Mouse (Mus musculus) MEL (cell line): ENCODE data around the gene Spaca5. TPM values are rescaled to one million over a fixed set of nuclear protein-coding genes. Genes with fewer than 3 reads are reported as not detected.

Experiments
- DNase-seq: peaks from one replicate; pipeline ENCODE4 v3.0.0; 2011; ENCODE audit warnings: low read depth, low spot score
- H3K27ac ChIP-seq: 2 replicates; pipeline ENCODE4 v1.5.1; 2012; ENCODE audit warnings: low read depth, mild to moderate bottlenecking, control low read depth, low read length, moderate library complexity; ENCODE audit not compliant: control insufficient read depth
- H3K27me3 ChIP-seq, 2 experiments: fragments of 150-350 bp in 1 of 2; sonication (generic) in 1 of 2; 2 replicates each; pipeline ENCODE4 v1.6.1; 2012; ENCODE audit warnings: low read length in 2 of 2, mild to moderate bottlenecking in 2 of 2, improper control_type of control experiment in 1 of 2, moderate library complexity in 1 of 2; ENCODE audit not compliant: insufficient read depth in 2 of 2, control insufficient read depth in 1 of 2
- H3K36me3 ChIP-seq, 2 experiments: 2 replicates each; pipeline ENCODE4 v1.6.1; 2012 to 2014; ENCODE audit warnings: low read length in 2 of 2, improper control_type of control experiment in 1 of 2, inconsistent platforms in 1 of 2, mild to moderate bottlenecking in 1 of 2; ENCODE audit not compliant: insufficient read depth in 2 of 2, control insufficient read depth in 1 of 2
- H3K4me1 ChIP-seq, 2 experiments: fragments of 150-350 bp in 1 of 2; sonication (generic) in 1 of 2; 2 replicates each; pipeline ENCODE4 v1.6.1; 2012; ENCODE audit warnings: low read length in 2 of 2, improper control_type of control experiment in 1 of 2, mild to moderate bottlenecking in 1 of 2; ENCODE audit not compliant: insufficient read depth in 2 of 2, control insufficient read depth in 1 of 2
- H3K4me3 ChIP-seq, 2 experiments: fragments of 150-350 bp in 1 of 2; sonication (generic) in 1 of 2; 2 replicates each; pipeline ENCODE4 v1.5.1; 2012; ENCODE audit warnings: low read depth in 2 of 2, low read length in 2 of 2, mild to moderate bottlenecking in 2 of 2, moderate library complexity in 2 of 2, control low read depth in 1 of 2, improper control_type of control experiment in 1 of 2; ENCODE audit not compliant: control insufficient read depth in 1 of 2, insufficient read depth in 1 of 2
- H3K79me2 ChIP-seq: 2 replicates; pipeline ENCODE4 v1.6.1; 2012; ENCODE audit warnings: mild to moderate bottlenecking, low read length, moderate library complexity; ENCODE audit not compliant: control insufficient read depth, poor library complexity, insufficient read depth
- H3K9ac ChIP-seq: 2 replicates; pipeline ENCODE4 v1.6.1; 2012; ENCODE audit warnings: low read depth, mild to moderate bottlenecking, control low read depth, low read length, moderate library complexity; ENCODE audit not compliant: control insufficient read depth, poor library complexity, severe bottlenecking
- H3K9me3 ChIP-seq: fragments of 150-350 bp; sonication (generic); replicated peaks from 2 replicates; pipeline ENCODE4 v1.6.1; 2012; ENCODE audit warnings: mild to moderate bottlenecking, low read length, improper control_type of control experiment, moderate library complexity; ENCODE audit not compliant: insufficient read depth
- CHD1 ChIP-seq: IDR thresholded peaks from 2 replicates; pipeline ENCODE4 v1.6.1; 2012; ENCODE audit warnings: low read depth, mild to moderate bottlenecking, inconsistent platforms, low read length, improper control_type of control experiment
- CTCF ChIP-seq, 3 experiments: IDR thresholded peaks in 2 of 3; conservative IDR thresholded peaks in 1 of 3; 2 replicates each; pipeline ENCODE4 v1.5.1; 2011 to 2012; ENCODE audit warnings: low read length in 3 of 3, low read depth in 2 of 3, mild to moderate bottlenecking in 2 of 3, improper control_type of control experiment in 1 of 3, inconsistent platforms in 1 of 3, mixed read lengths in 1 of 3, moderate library complexity in 1 of 3; ENCODE audit not compliant: control insufficient read depth in 1 of 3, insufficient read depth in 1 of 3, poor library complexity in 1 of 3, severe bottlenecking in 1 of 3
- ELF1 ChIP-seq: IDR thresholded peaks from 2 replicates; pipeline ENCODE4 v1.6.1; 2014; ENCODE audit warnings: low read depth, mild to moderate bottlenecking, inconsistent platforms, low read length, improper control_type of control experiment, moderate library complexity
- JUND ChIP-seq: IDR thresholded peaks from 2 replicates; pipeline ENCODE4 v1.6.1; 2011; ENCODE audit warnings: low read depth, mild to moderate bottlenecking, improper control_type of control experiment, low read length
- KAT2A ChIP-seq: conservative IDR thresholded peaks from 2 replicates; pipeline ENCODE4 v1.6.1; 2012; ENCODE audit warnings: low read depth, low read length, improper control_type of control experiment, inconsistent platforms
- MAX ChIP-seq: IDR thresholded peaks from 2 replicates; pipeline ENCODE4 v1.6.1; 2011; ENCODE audit warnings: low read length, improper control_type of control experiment
- MAZ ChIP-seq: IDR thresholded peaks from 2 replicates; pipeline ENCODE4 v1.6.1; 2012; ENCODE audit warnings: low read depth, mild to moderate bottlenecking, inconsistent platforms, low read length, improper control_type of control experiment
- MEF2A ChIP-seq: IDR thresholded peaks from 2 replicates; pipeline ENCODE4 v1.6.1; 2014; ENCODE audit warnings: low read depth, mild to moderate bottlenecking, inconsistent platforms, low read length, improper control_type of control experiment; ENCODE audit not compliant: poor library complexity, insufficient replicate concordance, severe bottlenecking; ENCODE audit errors: extremely low read depth
- MXI1 ChIP-seq: IDR thresholded peaks from 2 replicates; pipeline ENCODE4 v1.6.1; 2011; ENCODE audit warnings: mild to moderate bottlenecking, low read depth, low read length, improper control_type of control experiment
- MYB ChIP-seq: IDR thresholded peaks from 2 replicates; pipeline ENCODE4 v1.6.1; 2011; ENCODE audit warnings: mild to moderate bottlenecking, low read depth, low read length, improper control_type of control experiment
- MYC ChIP-seq: IDR thresholded peaks from 2 replicates; pipeline ENCODE4 v1.6.1; 2011; ENCODE audit warnings: low read depth, mild to moderate bottlenecking, low read length, improper control_type of control experiment, moderate library complexity
- NELFE ChIP-seq: IDR thresholded peaks from 2 replicates; pipeline ENCODE4 v1.6.1; 2011; ENCODE audit warnings: low read depth, low read length, improper control_type of control experiment
- NRF1 ChIP-seq: IDR thresholded peaks from 2 replicates; pipeline ENCODE4 v1.6.1; 2014; ENCODE audit warnings: low read depth, mild to moderate bottlenecking, inconsistent platforms, low read length, improper control_type of control experiment, moderate library complexity; ENCODE audit not compliant: poor library complexity, insufficient read depth, severe bottlenecking
- POLR2AphosphoS5 ChIP-seq: IDR thresholded peaks from 2 replicates; pipeline ENCODE4 v1.6.1; 2012; ENCODE audit warnings: low read depth, borderline replicate concordance, mild to moderate bottlenecking, inconsistent platforms, low read length, moderate library complexity, mixed read lengths
- RCOR1 ChIP-seq: IDR thresholded peaks from 2 replicates; pipeline ENCODE4 v1.6.1; 2012; ENCODE audit warnings: low read depth, mild to moderate bottlenecking, inconsistent platforms, low read length, improper control_type of control experiment
- SIN3A ChIP-seq: IDR thresholded peaks from 2 replicates; pipeline ENCODE4 v1.6.1; 2012; ENCODE audit warnings: low read length, improper control_type of control experiment, inconsistent platforms
- TAL1 ChIP-seq: IDR thresholded peaks from 2 replicates; pipeline ENCODE4 v1.6.1; 2012; ENCODE audit warnings: mild to moderate bottlenecking, inconsistent platforms, low read length, moderate library complexity, mixed read lengths
- TCF12 ChIP-seq: IDR thresholded peaks from 2 replicates; pipeline ENCODE4 v1.6.1; 2014; ENCODE audit warnings: low read depth, mild to moderate bottlenecking, inconsistent platforms, low read length, improper control_type of control experiment, moderate library complexity
- UBTF ChIP-seq: IDR thresholded peaks from 2 replicates; pipeline ENCODE4 v1.6.1; 2012; ENCODE audit warnings: low read depth, mild to moderate bottlenecking, inconsistent platforms, low read length, improper control_type of control experiment, moderate library complexity, borderline replicate concordance; ENCODE audit not compliant: insufficient read depth
- USF1 ChIP-seq: IDR thresholded peaks from 2 replicates; pipeline ENCODE4 v1.6.1; 2014; ENCODE audit warnings: low read depth, mild to moderate bottlenecking, inconsistent platforms, low read length, improper control_type of control experiment, moderate library complexity
- USF2 ChIP-seq, 2 experiments: IDR thresholded peaks; 2 replicates each; pipeline ENCODE4 v1.6.1; 2011 to 2012; ENCODE audit warnings: improper control_type of control experiment in 2 of 2, low read length in 2 of 2, borderline replicate concordance in 1 of 2, inconsistent platforms in 1 of 2, low read depth in 1 of 2, mild to moderate bottlenecking in 1 of 2; ENCODE audit not compliant: insufficient read depth in 1 of 2
- ZC3H11A ChIP-seq: IDR thresholded peaks from 2 replicates; pipeline ENCODE4 v1.6.1; 2012; ENCODE audit warnings: low read depth, mild to moderate bottlenecking, inconsistent platforms, low read length, improper control_type of control experiment
- ZKSCAN1 ChIP-seq: IDR thresholded peaks from 2 replicates; pipeline ENCODE4 v1.6.1; 2012; ENCODE audit warnings: low read depth, mild to moderate bottlenecking, inconsistent platforms, low read length, improper control_type of control experiment, moderate library complexity
- ZMIZ1 ChIP-seq: IDR thresholded peaks from 2 replicates; pipeline ENCODE4 v1.6.1; 2012; ENCODE audit warnings: low read depth, mild to moderate bottlenecking, inconsistent platforms, low read length, improper control_type of control experiment, moderate library complexity
- ZNF384 ChIP-seq: IDR thresholded peaks from 2 replicates; pipeline ENCODE4 v1.6.1; 2012; ENCODE audit warnings: low read depth, mild to moderate bottlenecking, inconsistent platforms, low read length, improper control_type of control experiment
- polyA plus RNA-seq, 2 experiments: library from polyadenylated mRNA; stranded (reverse) in 1 of 2; unstranded in 1 of 2; fragments of >175 nt in 1 of 2; fragments of >200 nt in 1 of 2; gene quantifications; 2 replicates each; pipeline versions ENCODE4 v1.2.1 to v1.2.4; 2012; ENCODE audit warnings: low replicate concordance in 2 of 2, low read depth in 1 of 2; ENCODE audit not compliant: insufficient read length in 2 of 2, insufficient read depth in 1 of 2, missing spikeins in 1 of 2
- total RNA-seq: library from RNA; depleted of rRNA; stranded (reverse); fragments of 300-350 nt; gene quantifications from 2 replicates; pipeline ENCODE4 v1.2.3, GENCODE M21; 2012

Spaca5 gene
- total and polyA plus RNA-seq, 3 experiments: not detected

GRCm38 (mm10) chrX:21061866-21062543 lies 6.2 kb upstream of the Spaca5 start, which contains the start of gene Zfp182 (continued):
- TF ChIP-seq MEF2A (no peak), CHD1 (peak; percentile 91; the same call in 1 of the 2 replicates), MXI1 (peak; percentile 51; the same call in 1 of the 2 replicates), KAT2A (peak; percentile 86)

- Histone ChIP-seq H3K27me3 (no peaks in the 10 kb centered on the region; a peak in 1 of 4 replicates), H3K4me1 (peaks cover 2 to 4% of the 10 kb centered on the region in 2 experiments; a peak in 1 of 4 replicates), H3K27ac (peak overlapping the region; percentile 67; the same call in 1 of the 2 replicates), H3K36me3 (peaks cover 0 to 9% of the 10 kb centered on the region in 2 experiments), H3K9me3 (no peaks in the 10 kb centered on the region), H3K79me2 (peaks cover 5% of the 10 kb centered on the region), H3K4me3 (peak overlapping the region; percentile 95 to 97), H3K9ac (peak overlapping the region; percentile 73)
- no peak for TF ChIP-seq USF2 (IDR thresholded peaks at IDR 0.05; ENCODE audit: borderline replicate concordance in 1 of 2, insufficient read depth in 1 of 2, low read depth in 1 of 2, low read length in 2 of 2)
- 0 out of 2 replicates have a peak, but pooled peaks have one; percentile 3 for TF ChIP-seq MXI1
- 0 out of 2 replicates have a peak, but pooled peaks have one; percentile 6 for TF ChIP-seq MYC
- no peak for TF ChIP-seq MYB
- no peak for DNase-seq
Measured at GRCm38 (mm10) chrX:21062544-21062890, 5.7 kb upstream of the Spaca5 start.

GRCm38 (mm10) chrX:21088645-21088982 lies 20.4 kb downstream of the Spaca5 start:
- TF ChIP-seq POLR2AphosphoS5 (no peak), RCOR1 (no peak), ZMIZ1 (no peak), ZKSCAN1 (no peak), CTCF (IDR thresholded peaks at IDR 0.05 in 2 of 3, conservative IDR thresholded peaks at IDR 0.05 in 1 of 3; ENCODE audit: control insufficient read depth in 1 of 3, insufficient read depth in 1 of 3, low read depth in 2 of 3, low read length in 3 of 3, poor library complexity in 1 of 3, severe bottlenecking in 1 of 3) (no peak), TCF12 (no peak), MEF2A (no peak), UBTF (no peak), SIN3A (no peak), TAL1 (no peak), ZNF384 (no peak), USF1 (no peak), NELFE (no peak), ELF1 (no peak), NRF1 (no peak), MAX (no peak), MAZ (no peak), ZC3H11A (no peak), JUND (no peak)
- H3K9ac ChIP-seq: no peak overlapping the region
- DNase-seq: no peak
- no peak overlapping the region for H3K27ac ChIP-seq
- no peaks in the 10 kb centered on the region for H3K79me2 ChIP-seq
- no peak overlapping the region for H3K4me3 ChIP-seq
- no peaks in the 10 kb centered on the region for H3K36me3 ChIP-seq
- no peaks in the 10 kb centered on the region for H3K4me1 ChIP-seq
- H3K27me3 ChIP-seq: no peaks in the 10 kb centered on the region
- H3K9me3 ChIP-seq: no peaks in the 10 kb centered on the region
